Mouse (Mus musculus): ENCODE measurements around the gene Disc1. TPM values are rescaled to one million over a fixed set of nuclear protein-coding genes. Genes with fewer than 3 reads are reported as not detected.

Gene Disc1
- total and polyA plus RNA-seq, 3 experiments, result 0.75 to 2.2 TPM; not detected in 1

- Histone ChIP-seq H3K79me2 (ENCODE audit: control insufficient read depth, insufficient read depth, low read length, poor library complexity) (no peaks in the 10 kb centered on the region), H3K9me3 (replicated peaks; ENCODE audit: insufficient read depth, low read length) (no peaks in the 10 kb centered on the region), H3K4me3 (ENCODE audit: control insufficient read depth in 1 of 2, insufficient read depth in 1 of 2, low read depth in 2 of 2, low read length in 2 of 2) (no peak overlapping the region), H3K9ac (ENCODE audit: control insufficient read depth, low read depth, low read length, poor library complexity, severe bottlenecking) (no peak overlapping the region), H3K4me1 (ENCODE audit: control insufficient read depth in 1 of 2, insufficient read depth in 2 of 2, low read length in 2 of 2) (no peaks in the 10 kb centered on the region), H3K36me3 (ENCODE audit: control insufficient read depth in 1 of 2, insufficient read depth in 2 of 2, low read length in 2 of 2) (no peaks in the 10 kb centered on the region), H3K27me3 (ENCODE audit: control insufficient read depth in 1 of 2, insufficient read depth in 2 of 2, low read length in 2 of 2) (no peaks in the 10 kb centered on the region), H3K27ac (ENCODE audit: control insufficient read depth, low read depth, low read length) (no peak overlapping the region)
- no peak for DNase-seq (ENCODE audit: low read depth, low spot score)
- TF ChIP-seq MAFK (IDR thresholded peaks at IDR 0.05; ENCODE audit: borderline replicate concordance, low read depth, low read length) (no peak), MXI1 (IDR thresholded peaks at IDR 0.05; ENCODE audit: low read depth, low read length) (no peak), ZMIZ1 (IDR thresholded peaks at IDR 0.05; ENCODE audit: low read depth, low read length) (no peak)
These were observed 170.3 kb downstream of the Disc1 start for GRCm38 (mm10) chr8:125224271-125224699.

- Histone ChIP-seq H3K9ac (ENCODE audit: control insufficient read depth, low read depth, low read length, poor library complexity, severe bottlenecking) (no peak overlapping the region), H3K27ac (ENCODE audit: control insufficient read depth, low read depth, low read length) (no peak overlapping the region), H3K4me1 (ENCODE audit: control insufficient read depth in 1 of 2, insufficient read depth in 2 of 2, low read length in 2 of 2) (no peaks in the 10 kb centered on the region), H3K27me3 (ENCODE audit: control insufficient read depth in 1 of 2, insufficient read depth in 2 of 2, low read length in 2 of 2) (no peaks in the 10 kb centered on the region), H3K4me3 (ENCODE audit: control insufficient read depth in 1 of 2, insufficient read depth in 1 of 2, low read depth in 2 of 2, low read length in 2 of 2) (no peak overlapping the region), H3K9me3 (replicated peaks; ENCODE audit: insufficient read depth, low read length) (no peaks in the 10 kb centered on the region), H3K79me2 (ENCODE audit: control insufficient read depth, insufficient read depth, low read length, poor library complexity) (no peaks in the 10 kb centered on the region), H3K36me3 (ENCODE audit: control insufficient read depth in 1 of 2, insufficient read depth in 2 of 2, low read length in 2 of 2) (no peaks in the 10 kb centered on the region)
- DNase-seq (ENCODE audit: low read depth, low spot score), result no peak
- TF ChIP-seq GATA1 (IDR thresholded peaks at IDR 0.05; ENCODE audit: low read depth, low read length) (no peak), POLR2A (IDR thresholded peaks at IDR 0.05; ENCODE audit: control insufficient read depth in 1 of 2, insufficient read depth in 1 of 2, low read depth in 1 of 2, low read length in 2 of 2, poor library complexity in 1 of 2) (no peak), CHD2 (IDR thresholded peaks at IDR 0.05; ENCODE audit: low read length) (no peak)
These were observed 171.3 kb downstream of the Disc1 start for GRCm38 (mm10) chr8:125225266-125225665.

DNA sequence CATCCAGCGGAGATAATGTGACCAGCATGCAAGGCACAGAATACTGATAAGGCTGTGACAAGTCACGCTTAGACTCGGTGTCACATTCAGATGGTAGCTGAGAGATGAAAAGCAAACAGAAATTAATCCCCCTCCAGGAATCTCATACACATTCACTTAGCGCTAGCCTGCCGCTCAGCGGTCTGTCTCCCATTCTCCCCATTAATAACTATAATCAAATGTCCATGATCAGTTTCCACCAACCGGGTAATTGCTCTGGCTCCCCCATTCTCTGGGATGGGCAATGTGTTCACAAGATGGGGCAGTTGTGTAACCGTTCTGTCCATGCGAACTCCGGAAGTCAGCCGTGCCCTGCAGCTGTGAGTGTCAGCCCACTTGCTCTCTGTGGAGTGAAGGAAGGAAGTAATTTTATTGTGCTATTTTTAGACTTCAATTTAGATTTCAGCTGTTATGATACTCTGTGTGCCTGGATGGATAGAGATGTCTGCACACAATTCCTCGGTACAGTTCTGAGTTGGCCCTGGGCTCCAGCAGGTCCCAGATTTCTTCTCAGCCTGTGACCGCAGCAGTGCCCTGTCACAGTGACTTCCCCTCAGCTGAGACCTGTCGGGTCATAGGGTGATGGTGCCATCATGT lies 173.1 kb downstream of the Disc1 start:
- Histone ChIP-seq H3K27me3 (ENCODE audit: control insufficient read depth in 1 of 2, insufficient read depth in 2 of 2, low read length in 2 of 2) (no peaks in the 10 kb centered on the region), H3K9me3 (replicated peaks; ENCODE audit: insufficient read depth, low read length) (no peaks in the 10 kb centered on the region), H3K36me3 (ENCODE audit: control insufficient read depth in 1 of 2, insufficient read depth in 2 of 2, low read length in 2 of 2) (no peaks in the 10 kb centered on the region), H3K9ac (ENCODE audit: control insufficient read depth, low read depth, low read length, poor library complexity, severe bottlenecking) (no peak overlapping the region), H3K4me1 (ENCODE audit: control insufficient read depth in 1 of 2, insufficient read depth in 2 of 2, low read length in 2 of 2) (no peaks in the 10 kb centered on the region), H3K79me2 (ENCODE audit: control insufficient read depth, insufficient read depth, low read length, poor library complexity) (no peaks in the 10 kb centered on the region), H3K4me3 (ENCODE audit: control insufficient read depth in 1 of 2, insufficient read depth in 1 of 2, low read depth in 2 of 2, low read length in 2 of 2) (no peak overlapping the region), H3K27ac (ENCODE audit: control insufficient read depth, low read depth, low read length) (no peak overlapping the region)
- no peak for TF ChIP-seq MXI1 (IDR thresholded peaks at IDR 0.05; ENCODE audit: low read depth, low read length)
- TF ChIP-seq EP300 (IDR thresholded peaks at IDR 0.05; ENCODE audit: low read depth in 1 of 2, low read length in 2 of 2), result no peak
- TF ChIP-seq CHD2 (IDR thresholded peaks at IDR 0.05; ENCODE audit: low read length), result no peak
- no peak for TF ChIP-seq TAL1 (IDR thresholded peaks at IDR 0.05; ENCODE audit: low read length)
- TF ChIP-seq GATA1 (IDR thresholded peaks at IDR 0.05; ENCODE audit: low read depth, low read length), result no peak
- no peak for TF ChIP-seq GABPA (IDR thresholded peaks at IDR 0.05; ENCODE audit: low read depth, low read length)
- TF ChIP-seq E2F4 (IDR thresholded peaks at IDR 0.05; ENCODE audit: borderline replicate concordance, low read depth, low read length), result no peak
- TF ChIP-seq MAX (IDR thresholded peaks at IDR 0.05; ENCODE audit: low read length), result no peak
- TF ChIP-seq POLR2AphosphoS2 (IDR thresholded peaks at IDR 0.05; ENCODE audit: low read length), result no peak
- TF ChIP-seq JUND (IDR thresholded peaks at IDR 0.05; ENCODE audit: low read depth, low read length), result no peak
- TF ChIP-seq KAT2A (conservative IDR thresholded peaks at IDR 0.05; ENCODE audit: low read depth, low read length), result no peak
- TF ChIP-seq ZNF384 (IDR thresholded peaks at IDR 0.05; ENCODE audit: low read depth, low read length), result no peak
- TF ChIP-seq USF2 (IDR thresholded peaks at IDR 0.05; ENCODE audit: borderline replicate concordance in 1 of 2, insufficient read depth in 1 of 2, low read depth in 1 of 2, low read length in 2 of 2), result no peak
- no peak for TF ChIP-seq ELF1 (IDR thresholded peaks at IDR 0.05; ENCODE audit: low read depth, low read length)
- TF ChIP-seq MYC (IDR thresholded peaks at IDR 0.05; ENCODE audit: low read depth, low read length), result no peak
- no peak for TF ChIP-seq CHD1 (IDR thresholded peaks at IDR 0.05; ENCODE audit: low read depth, low read length)
- TF ChIP-seq SIN3A (IDR thresholded peaks at IDR 0.05; ENCODE audit: low read length), result no peak
- no peak for TF ChIP-seq TCF12 (IDR thresholded peaks at IDR 0.05; ENCODE audit: low read depth, low read length)
- TF ChIP-seq MEF2A (IDR thresholded peaks at IDR 0.05; ENCODE audit: extremely low read depth, insufficient replicate concordance, low read depth, low read length, poor library complexity, severe bottlenecking), result no peak
- TF ChIP-seq NRF1 (IDR thresholded peaks at IDR 0.05; ENCODE audit: insufficient read depth, low read depth, low read length, poor library complexity, severe bottlenecking), result no peak
- no peak for DNase-seq (ENCODE audit: low read depth, low spot score)
